Mouse (Mus musculus): ENCODE results near the gene Mpc1. TPM values are rescaled to one million over a fixed set of nuclear protein-coding genes. Genes with fewer than 3 reads are reported as not detected.

Gene Mpc1
- polyA plus RNA-seq, 1 experiment from 2014 or later, result 209 TPM

- no peak overlapping the region for H3K27ac ChIP-seq (replicated peaks; ENCODE audit: low read depth, low read length)
- H3K4me2 ChIP-seq (ENCODE audit: low read depth, low read length), result no peak overlapping the region
- H3K36me3 ChIP-seq (ENCODE audit: control insufficient read depth, insufficient read depth, low read length), result no peaks in the 10 kb centered on the region
- ATAC-seq (ENCODE audit: low read depth) (no peak), DNase-seq (ENCODE audit: low spot score) (no peak)
- H3K4me1 ChIP-seq (ENCODE audit: control insufficient read depth, insufficient read depth, low read length), result no peaks in the 10 kb centered on the region
- no peak overlapping the region for H3K9ac ChIP-seq (ENCODE audit: low read depth, low read length)
- 82% methylated on average over 4 of the region's 4 CpGs for WGBS
- no peaks in the 10 kb centered on the region for H3K9me3 ChIP-seq (ENCODE audit: control insufficient read depth, low read length)
- no peak overlapping the region for H3K4me3 ChIP-seq (ENCODE audit: low read depth, low read length)
- no peaks in the 10 kb centered on the region for H3K27me3 ChIP-seq (replicated peaks; ENCODE audit: control insufficient read depth, insufficient read depth, low read length)
These were observed 18.8 kb downstream of the Mpc1 start for GRCm38 (mm10) chr17:8301515-8301914.

GRCm38 (mm10) chr17:8302772-8303438 lies 20.2 kb downstream of the Mpc1 start:
- no peaks in the 10 kb centered on the region for H3K9me3 ChIP-seq (ENCODE audit: control insufficient read depth, low read length)
- DNase-seq (ENCODE audit: low spot score) (no peak), ATAC-seq (ENCODE audit: low read depth) (no peak)
- 74% methylated on average over 7 of the region's 7 CpGs for WGBS
- H3K4me2 ChIP-seq (ENCODE audit: low read depth, low read length), result no peak overlapping the region
- H3K36me3 ChIP-seq (ENCODE audit: control insufficient read depth, insufficient read depth, low read length), result no peaks in the 10 kb centered on the region
- H3K4me1 ChIP-seq (ENCODE audit: control insufficient read depth, insufficient read depth, low read length), result no peaks in the 10 kb centered on the region
- H3K27me3 ChIP-seq (replicated peaks; ENCODE audit: control insufficient read depth, insufficient read depth, low read length), result no peaks in the 10 kb centered on the region
- no peak overlapping the region for H3K9ac ChIP-seq (ENCODE audit: low read depth, low read length)
- H3K27ac ChIP-seq (replicated peaks; ENCODE audit: low read depth, low read length), result no peak overlapping the region
- H3K4me3 ChIP-seq (ENCODE audit: low read depth, low read length), result no peak overlapping the region

- no peaks in the 10 kb centered on the region for H3K4me1 ChIP-seq (ENCODE audit: control insufficient read depth, insufficient read depth, low read length)
- ATAC-seq (ENCODE audit: low read depth), result no peak
- H3K9ac ChIP-seq (ENCODE audit: low read depth, low read length), result no peak overlapping the region
- H3K27ac ChIP-seq (replicated peaks; ENCODE audit: low read depth, low read length), result no peak overlapping the region
- no peaks in the 10 kb centered on the region for H3K27me3 ChIP-seq (replicated peaks; ENCODE audit: control insufficient read depth, insufficient read depth, low read length)
- DNase-seq (ENCODE audit: low spot score), result peak; percentile 53
- H3K9me3 ChIP-seq (ENCODE audit: control insufficient read depth, low read length), result no peaks in the 10 kb centered on the region
- no peak overlapping the region for H3K4me3 ChIP-seq (ENCODE audit: low read depth, low read length)
- WGBS, result 35% methylated on average over 5 of the region's 5 CpGs
- no peaks in the 10 kb centered on the region for H3K36me3 ChIP-seq (ENCODE audit: control insufficient read depth, insufficient read depth, low read length)
- no peak overlapping the region for H3K4me2 ChIP-seq (ENCODE audit: low read depth, low read length)
These were observed 21.0 kb downstream of the Mpc1 start for GRCm38 (mm10) chr17:8303671-8304070.

GRCm38 (mm10) chr17:8305801-8306200 lies 23.1 kb downstream of the Mpc1 start:
- no peaks in the 10 kb centered on the region for H3K9me3 ChIP-seq (ENCODE audit: control insufficient read depth, low read length)
- no peaks in the 10 kb centered on the region for H3K4me1 ChIP-seq (ENCODE audit: control insufficient read depth, insufficient read depth, low read length)
- 41% methylated on average over 3 of the region's 3 CpGs for WGBS
- no peak overlapping the region for H3K4me3 ChIP-seq (ENCODE audit: low read depth, low read length)
- H3K27me3 ChIP-seq (replicated peaks; ENCODE audit: control insufficient read depth, insufficient read depth, low read length), result no peaks in the 10 kb centered on the region
- ATAC-seq (ENCODE audit: low read depth) (no peak), DNase-seq (ENCODE audit: low spot score) (no peak)
- H3K36me3 ChIP-seq (ENCODE audit: control insufficient read depth, insufficient read depth, low read length), result no peaks in the 10 kb centered on the region
- no peak overlapping the region for H3K27ac ChIP-seq (replicated peaks; ENCODE audit: low read depth, low read length)
- no peak overlapping the region for H3K4me2 ChIP-seq (ENCODE audit: low read depth, low read length)
- H3K9ac ChIP-seq (ENCODE audit: low read depth, low read length), result no peak overlapping the region

GRCm38 (mm10) chr17:8310838-8311614 lies 28.3 kb downstream of the Mpc1 start, which contains the start of gene Sft2d1:
Sft2d1 (plus strand) TSS chr17:8311102.
- Histone ChIP-seq H3K9ac (ENCODE audit: low read depth, low read length) (peak within 1 kb of the TSS; percentile 74), H3K4me3 (ENCODE audit: low read depth, low read length) (peak within 1 kb of the TSS; percentile 74), H3K27ac (replicated peaks; ENCODE audit: low read depth, low read length) (peak within 1 kb of the TSS; percentile 69), H3K27me3 (replicated peaks; ENCODE audit: control insufficient read depth, insufficient read depth, low read length) (no peaks in the 10 kb centered on the region), H3K4me1 (ENCODE audit: control insufficient read depth, insufficient read depth, low read length) (peaks cover 12% of the 10 kb centered on the region), H3K9me3 (ENCODE audit: control insufficient read depth, low read length) (no peaks in the 10 kb centered on the region), H3K4me2 (ENCODE audit: low read depth, low read length) (peak within 1 kb of the TSS; percentile 62), H3K36me3 (ENCODE audit: control insufficient read depth, insufficient read depth, low read length) (no peaks in the 10 kb centered on the region)
- peak; percentile 96 for ATAC-seq (ENCODE audit: low read depth)
- WGBS, result 0% methylated on average over 20 of the region's 54 CpGs
- DNase-seq (ENCODE audit: low spot score), result peak; percentile 97

GRCm38 (mm10) chr17:8311751-8312150 lies 29.0 kb downstream of the Mpc1 start:
- Histone ChIP-seq H3K9me3 (ENCODE audit: control insufficient read depth, low read length) (no peaks in the 10 kb centered on the region), H3K4me3 (ENCODE audit: low read depth, low read length) (peak overlapping the region; percentile 74), H3K4me1 (ENCODE audit: control insufficient read depth, insufficient read depth, low read length) (peaks cover 12% of the 10 kb centered on the region), H3K36me3 (ENCODE audit: control insufficient read depth, insufficient read depth, low read length) (no peaks in the 10 kb centered on the region), H3K27ac (replicated peaks; ENCODE audit: low read depth, low read length) (peak overlapping the region; percentile 45; the same call in 1 of the 2 replicates), H3K27me3 (replicated peaks; ENCODE audit: control insufficient read depth, insufficient read depth, low read length) (no peaks in the 10 kb centered on the region), H3K9ac (ENCODE audit: low read depth, low read length) (peak overlapping the region; percentile 74), H3K4me2 (ENCODE audit: low read depth, low read length) (peak overlapping the region; percentile 62)
- DNase-seq (ENCODE audit: low spot score) (no peak), ATAC-seq (ENCODE audit: low read depth) (no peak)
- WGBS, result 51% methylated on average over 3 of the region's 3 CpGs

GRCm38 (mm10) chr17:8313976-8314375 lies 31.3 kb downstream of the Mpc1 start:
- DNase-seq (ENCODE audit: low spot score), result no peak
- H3K27me3 ChIP-seq (replicated peaks; ENCODE audit: control insufficient read depth, insufficient read depth, low read length), result no peaks in the 10 kb centered on the region
- no peak for ATAC-seq (ENCODE audit: low read depth)
- no peak overlapping the region for H3K9ac ChIP-seq (ENCODE audit: low read depth, low read length)
- H3K9me3 ChIP-seq (ENCODE audit: control insufficient read depth, low read length), result no peaks in the 10 kb centered on the region
- peaks cover 12% of the 10 kb centered on the region for H3K4me1 ChIP-seq (ENCODE audit: control insufficient read depth, insufficient read depth, low read length)
- H3K4me3 ChIP-seq (ENCODE audit: low read depth, low read length), result no peak overlapping the region
- no peak overlapping the region for H3K27ac ChIP-seq (replicated peaks; ENCODE audit: low read depth, low read length)
- H3K4me2 ChIP-seq (ENCODE audit: low read depth, low read length), result no peak overlapping the region
- H3K36me3 ChIP-seq (ENCODE audit: control insufficient read depth, insufficient read depth, low read length), result no peaks in the 10 kb centered on the region
- 91% methylated on average over 3 of the region's 3 CpGs for WGBS

- Histone ChIP-seq H3K4me1 (ENCODE audit: control insufficient read depth, insufficient read depth, low read length) (peaks cover 12% of the 10 kb centered on the region), H3K9me3 (ENCODE audit: control insufficient read depth, low read length) (no peaks in the 10 kb centered on the region), H3K36me3 (ENCODE audit: control insufficient read depth, insufficient read depth, low read length) (no peaks in the 10 kb centered on the region), H3K27ac (replicated peaks; ENCODE audit: low read depth, low read length) (no peak overlapping the region), H3K4me2 (ENCODE audit: low read depth, low read length) (no peak overlapping the region), H3K9ac (ENCODE audit: low read depth, low read length) (no peak overlapping the region), H3K27me3 (replicated peaks; ENCODE audit: control insufficient read depth, insufficient read depth, low read length) (no peaks in the 10 kb centered on the region), H3K4me3 (ENCODE audit: low read depth, low read length) (no peak overlapping the region)
- ATAC-seq (ENCODE audit: low read depth) (no peak), DNase-seq (ENCODE audit: low spot score) (no peak)
- WGBS, result 84% methylated on average over 1 of the region's 1 CpGs
These were observed 33.5 kb downstream of the Mpc1 start for GRCm38 (mm10) chr17:8316251-8316650.

All from embryonic facial prominence, embryonic 14.5 days (tissue).